Mouse (Mus musculus) gastrocnemius, adult 18-20 months (tissue): ENCODE data around the gene Olfr692. TPM values are rescaled to one million over a fixed set of nuclear protein-coding genes. Genes with fewer than 3 reads are reported as not detected.
"Not testable (repeated sequence)": the region's sequence is repeated elsewhere in the genome, so short reads cannot be mapped to it uniquely, and the experiment has no call there.

ENCODE experiments used
- DNase-seq: peaks from one replicate; pipeline ENCODE4 v3.0.0; 2021; ENCODE audit warnings: low spot score
- long read RNA-seq, 2 experiments: library from polyadenylated mRNA; stranded (forward); transcript quantifications; one replicate each; pipeline ENCODE4 v2.0.0; 2021
- total RNA-seq, 2 experiments: library from RNA; stranded (reverse); gene quantifications; 2 replicates each; pipeline ENCODE4 v1.2.3; 2021

The Olfr692 gene
- not detected for total RNA-seq
- long read RNA-seq, experiment 1 = 0 reads
- long read RNA-seq, experiment 2 = 0 reads

- DNase-seq = no peak
Observed at GRCm38 (mm10) chr7:105367930-105368329, at the start of gene Olfr692. TSS of gene Olfr692 (plus strand) at chr7:105368230.

- DNase-seq = no peak
Observed at GRCm38 (mm10) chr7:105325302-105325701, 42.7 kb upstream of the Olfr692 start.

GRCm38 (mm10) chr7:105334004-105334403, 34.0 kb upstream of the Olfr692 start, which contains the start of gene Olfr690:
TSS of gene Olfr690 (minus strand) at chr7:105334104.
- DNase-seq = no peak

GRCm38 (mm10) chr7:105342170-105342569, 25.9 kb upstream of the Olfr692 start, which contains the start of gene Olfr691:
TSS of gene Olfr691 (minus strand) at chr7:105342270.
- DNase-seq = no peak

GRCm38 (mm10) chr7:105342752-105343151, 25.3 kb upstream of the Olfr692 start:
- DNase-seq = no peak

GRCm38 (mm10) chr7:105356064-105356463, 12.0 kb upstream of the Olfr692 start:
- not testable (repeated sequence) for DNase-seq

GRCm38 (mm10) chr7:105356487-105356886, 11.5 kb upstream of the Olfr692 start:
- DNase-seq = not testable (repeated sequence)

GRCm38 (mm10) chr7:105361713-105362112, 6.3 kb upstream of the Olfr692 start:
- DNase-seq = no peak

- no peak for DNase-seq
Observed at GRCm38 (mm10) chr7:105367268-105367667, 762 bp upstream of the Olfr692 start.

- DNase-seq = no peak
Observed at GRCm38 (mm10) chr7:105368521-105368920, 491 bp downstream of the Olfr692 start.

GRCm38 (mm10) chr7:105372912-105373311, 4.9 kb downstream of the Olfr692 start:
- DNase-seq = no peak

GRCm38 (mm10) chr7:105373509-105373908, 5.5 kb downstream of the Olfr692 start:
- no peak for DNase-seq

- no peak for DNase-seq
Observed at GRCm38 (mm10) chr7:105373976-105374375, 5.9 kb downstream of the Olfr692 start.

GRCm38 (mm10) chr7:105374866-105375265, 6.8 kb downstream of the Olfr692 start, which contains the start of gene Gm5901:
TSS of gene Gm5901 (plus strand) at chr7:105375038.
- DNase-seq = no peak

GRCm38 (mm10) chr7:105380329-105380728, 12.3 kb downstream of the Olfr692 start:
- DNase-seq = no peak

GRCm38 (mm10) chr7:105387696-105388095, 19.7 kb downstream of the Olfr692 start:
- DNase-seq = no peak

- no peak for DNase-seq
Observed at GRCm38 (mm10) chr7:105390236-105390635, 22.2 kb downstream of the Olfr692 start.

- no peak for DNase-seq
Observed at GRCm38 (mm10) chr7:105394606-105395005, 26.6 kb downstream of the Olfr692 start.

GRCm38 (mm10) chr7:105395131-105395820, 27.2 kb downstream of the Olfr692 start:
- no peak for DNase-seq

GRCm38 (mm10) chr7:105396126-105396525, 28.1 kb downstream of the Olfr692 start:
- DNase-seq = no peak

GRCm38 (mm10) chr7:105399058-105399934, 31.3 kb downstream of the Olfr692 start:
- DNase-seq = no peak

GRCm38 (mm10) chr7:105399935-105400624, 32.0 kb downstream of the Olfr692 start, which contains the start of gene Fam160a2:
TSS of gene Fam160a2 (minus strand) at chr7:105400054.
- DNase-seq = peak; percentile 100
